Mouse (Mus musculus) cerebellum, adult 2 months (tissue): ENCODE results near the gene Vars.

Experiments
- CTCF ChIP-seq: fragments of 200-500 bp; IDR thresholded peaks from 2 replicates; pipeline ENCODE4 v1.5.1; 2011; ENCODE audit warnings: low read depth, mild to moderate bottlenecking, control low read depth, low read length, moderate library complexity, borderline replicate concordance; ENCODE audit not compliant: insufficient read depth
- POLR2A ChIP-seq: fragments of 200-500 bp; IDR thresholded peaks from 2 replicates; pipeline ENCODE4 v1.6.1; 2011; ENCODE audit warnings: low read length, control low read depth, borderline replicate concordance; ENCODE audit not compliant: insufficient read depth

DNA sequence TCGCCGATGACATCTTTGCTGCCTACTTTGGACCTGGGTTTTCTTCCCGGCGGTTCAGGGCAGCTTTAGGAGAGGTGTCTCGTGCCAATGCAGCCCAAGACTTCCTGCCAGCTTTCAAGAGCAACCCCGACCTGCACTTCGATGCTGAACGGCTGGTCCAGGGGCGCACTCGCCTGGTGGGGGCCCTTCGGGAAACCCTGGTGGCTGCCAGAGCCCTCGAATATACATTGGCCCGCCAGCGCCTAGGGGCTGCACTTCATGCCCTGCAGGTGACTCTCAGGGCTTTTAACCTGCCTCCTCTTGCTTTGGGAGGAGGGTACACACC is 16.9 kb downstream of the Vars start:
- TF ChIP-seq CTCF (no peak), POLR2A (no peak)
